Mouse (Mus musculus): Measurements from ENCODE around the gene Olfr1243. TPM values are rescaled to one million over a fixed set of nuclear protein-coding genes. Genes with fewer than 3 reads are reported as not detected.
"Not testable (repeated sequence)": the region's sequence is repeated elsewhere in the genome, so short reads cannot be mapped to it uniquely, and the experiment has no call there.

The Olfr1243 gene
- polyA plus RNA-seq (2012; rRNA removed): not detected in 2 replicates

- Histone ChIP-seq H3K4me1 (ENCODE audit: control insufficient read depth, insufficient read depth, low read length) (no peaks in the 10 kb centered on the region), H3K4me3 (replicated peaks; ENCODE audit: extremely low read depth, low read depth, low read length) (no peak within 1 kb of the TSS)
- WGBS: 91% methylated on average over 1 of the region's 1 CpGs
- DNase-seq: no peak
- TF ChIP-seq POLR2A (IDR thresholded peaks at IDR 0.05; ENCODE audit: borderline replicate concordance, extremely low read depth, low read depth, low read length): no peak
These were observed at the start of gene Olfr1243 for GRCm38 (mm10) chr2:89531387-89531786. Gene Olfr1243 (minus strand): TSS chr2:89531487.

GRCm38 (mm10) chr2:89578347-89578746 is 47.1 kb upstream of the Olfr1243 start, which contains the start of gene Olfr1245:
Gene Olfr1245 (minus strand): TSS chr2:89578447.
- Histone ChIP-seq H3K4me3 (replicated peaks; ENCODE audit: extremely low read depth, low read depth, low read length) (no peak within 1 kb of the TSS), H3K4me1 (ENCODE audit: control insufficient read depth, insufficient read depth, low read length) (no peaks in the 10 kb centered on the region)
- TF ChIP-seq POLR2A (IDR thresholded peaks at IDR 0.05; ENCODE audit: borderline replicate concordance, extremely low read depth, low read depth, low read length) (no peak), CTCF (IDR thresholded peaks at IDR 0.05; ENCODE audit: insufficient read depth, low read length) (no peak)
- 67% methylated on average over 1 of the region's 1 CpGs for WGBS
- DNase-seq: no peak

- not testable (repeated sequence) for H3K4me3 ChIP-seq (replicated peaks; ENCODE audit: extremely low read depth, low read depth, low read length); H3K4me1 ChIP-seq (ENCODE audit: control insufficient read depth, insufficient read depth, low read length); DNase-seq
- 50% methylated on average over 2 of the region's 2 CpGs for WGBS
These were observed 31.4 kb upstream of the Olfr1243 start for GRCm38 (mm10) chr2:89562706-89563105.

- WGBS: 51% methylated on average over 2 of the region's 2 CpGs
These were observed 13.2 kb upstream of the Olfr1243 start for GRCm38 (mm10) chr2:89544516-89544915.

GRCm38 (mm10) chr2:89539923-89540322 is 8.6 kb upstream of the Olfr1243 start:
- TF ChIP-seq POLR2A (IDR thresholded peaks at IDR 0.05; ENCODE audit: borderline replicate concordance, extremely low read depth, low read depth, low read length) (no peak), CTCF (IDR thresholded peaks at IDR 0.05; ENCODE audit: insufficient read depth, low read length) (no peak)
- 41% methylated on average over 1 of the region's 1 CpGs for WGBS
- no peaks in the 10 kb centered on the region for H3K4me1 ChIP-seq (ENCODE audit: control insufficient read depth, insufficient read depth, low read length)
- no peak overlapping the region for H3K4me3 ChIP-seq (replicated peaks; ENCODE audit: extremely low read depth, low read depth, low read length)
- DNase-seq: no peak

More at GRCm38 (mm10) chr2:89544516-89544915, 13.2 kb upstream of the Olfr1243 start:
- Histone ChIP-seq H3K4me3 (replicated peaks; ENCODE audit: extremely low read depth, low read depth, low read length) (no peak overlapping the region), H3K4me1 (ENCODE audit: control insufficient read depth, insufficient read depth, low read length) (no peaks in the 10 kb centered on the region)
- TF ChIP-seq CTCF (IDR thresholded peaks at IDR 0.05; ENCODE audit: insufficient read depth, low read length) (no peak), POLR2A (IDR thresholded peaks at IDR 0.05; ENCODE audit: borderline replicate concordance, extremely low read depth, low read depth, low read length) (no peak)
- DNase-seq: no peak

GRCm38 (mm10) chr2:89498235-89498634 is 33.1 kb downstream of the Olfr1243 start, which contains the start of gene Olfr1242:
Gene Olfr1242 (minus strand): TSS chr2:89498335.
- TF ChIP-seq CTCF (IDR thresholded peaks at IDR 0.05; ENCODE audit: insufficient read depth, low read length) (no peak), POLR2A (IDR thresholded peaks at IDR 0.05; ENCODE audit: borderline replicate concordance, extremely low read depth, low read depth, low read length) (no peak)
- DNase-seq: no peak
- H3K4me3 ChIP-seq (replicated peaks; ENCODE audit: extremely low read depth, low read depth, low read length): no peak within 1 kb of the TSS
- H3K4me1 ChIP-seq (ENCODE audit: control insufficient read depth, insufficient read depth, low read length): no peaks in the 10 kb centered on the region
- 67% methylated on average over 1 of the region's 1 CpGs for WGBS

- no peak within 1 kb of the TSS for H3K4me3 ChIP-seq (replicated peaks; ENCODE audit: extremely low read depth, low read depth, low read length)
- no peak for DNase-seq
- TF ChIP-seq CTCF (IDR thresholded peaks at IDR 0.05; ENCODE audit: insufficient read depth, low read length) (no peak), POLR2A (IDR thresholded peaks at IDR 0.05; ENCODE audit: borderline replicate concordance, extremely low read depth, low read depth, low read length) (no peak)
- no peaks in the 10 kb centered on the region for H3K4me1 ChIP-seq (ENCODE audit: control insufficient read depth, insufficient read depth, low read length)
These were observed 44.3 kb downstream of the Olfr1243 start, which contains the start of gene Olfr1241 for GRCm38 (mm10) chr2:89487026-89487425. Gene Olfr1241 (minus strand): TSS chr2:89487126.

Other genes with a start within 250 kb of the Olfr1243 start
- gene Olfr1229, start 243.5 kb downstream of the Olfr1243 start, polyA plus RNA-seq (2012; rRNA removed): not detected in 2 replicates
- not detected in 2 replicates for gene Olfr1230, start 234.2 kb downstream of the Olfr1243 start, polyA plus RNA-seq (2012; rRNA removed)
- not detected in 2 replicates for gene Olfr1231, start 224.4 kb downstream of the Olfr1243 start, polyA plus RNA-seq (2012; rRNA removed)
- gene Olfr1232, start 201.8 kb downstream of the Olfr1243 start, polyA plus RNA-seq (2012; rRNA removed): not detected in 2 replicates
- gene Olfr1233, start 189.1 kb downstream of the Olfr1243 start, polyA plus RNA-seq (2012; rRNA removed): not detected in 2 replicates
- not detected in 2 replicates for gene Olfr1234, start 166.6 kb downstream of the Olfr1243 start, polyA plus RNA-seq (2012; rRNA removed)
- gene Olfr1238, start 121.8 kb downstream of the Olfr1243 start, polyA plus RNA-seq (2012; rRNA removed): not detected in 2 replicates
- not detected in 2 replicates for gene Olfr1239, start 111.1 kb downstream of the Olfr1243 start, polyA plus RNA-seq (2012; rRNA removed)
- not detected in 2 replicates for gene Olfr1240, start 88.5 kb downstream of the Olfr1243 start, polyA plus RNA-seq (2012; rRNA removed)
- gene Olfr1241, start 44.4 kb downstream of the Olfr1243 start, polyA plus RNA-seq (2012; rRNA removed): not detected in 2 replicates
- gene Olfr1242, start 33.2 kb downstream of the Olfr1243 start, polyA plus RNA-seq (2012; rRNA removed): not detected in 2 replicates
- not detected in 2 replicates for gene Olfr1245, start 47.0 kb upstream of the Olfr1243 start, polyA plus RNA-seq (2012; rRNA removed)
- gene Olfr1246, start 61.7 kb upstream of the Olfr1243 start, polyA plus RNA-seq (2012; rRNA removed): not detected in 2 replicates
- not detected in 2 replicates for gene Olfr1247, start 82.6 kb upstream of the Olfr1243 start, polyA plus RNA-seq (2012; rRNA removed)
- not detected in 2 replicates for gene Olfr1248, start 86.8 kb upstream of the Olfr1243 start, polyA plus RNA-seq (2012; rRNA removed)
- gene Olfr1249, start 103.5 kb upstream of the Olfr1243 start, polyA plus RNA-seq (2012; rRNA removed): not detected in 2 replicates
- not detected in 2 replicates for gene Olfr1250, start 130.0 kb upstream of the Olfr1243 start, polyA plus RNA-seq (2012; rRNA removed)
- not detected in 2 replicates for gene Olfr1251, start 140.4 kb upstream of the Olfr1243 start, polyA plus RNA-seq (2012; rRNA removed)
- not detected in 2 replicates for gene Olfr1252, start 193.5 kb upstream of the Olfr1243 start, polyA plus RNA-seq (2012; rRNA removed)
- not detected in 2 replicates for gene Olfr1253, start 225.6 kb upstream of the Olfr1243 start, polyA plus RNA-seq (2012; rRNA removed)

All from lung, adult 2 months (tissue).